Mouse (Mus musculus): ENCODE results near the gene Sytl3. TPM values are rescaled to one million over a fixed set of nuclear protein-coding genes. Genes with fewer than 3 reads are reported as not detected.

Sytl3 gene
- polyA plus RNA-seq, 1 experiment from 2014 or later: 0.70 TPM

GRCm38 (mm10) chr17:6782033-6782526, 123.2 kb downstream of the Sytl3 start:
- H3K36me3 ChIP-seq (ENCODE audit: control insufficient read depth, insufficient read depth, low read length): no peaks in the 10 kb centered on the region
- ATAC-seq (ENCODE audit: low read depth) (no peak), DNase-seq (ENCODE audit: low spot score) (no peak)
- H3K4me3 ChIP-seq (ENCODE audit: low read depth, low read length): peak overlapping the region; percentile 84
- H3K27ac ChIP-seq (replicated peaks; ENCODE audit: low read depth, low read length): peak overlapping the region; percentile 58
- H3K9ac ChIP-seq (ENCODE audit: low read depth, low read length): peak overlapping the region; percentile 78
- H3K27me3 ChIP-seq (replicated peaks; ENCODE audit: control insufficient read depth, insufficient read depth, low read length): peaks cover 28% of the 10 kb centered on the region
- peak overlapping the region; percentile 92 for H3K4me2 ChIP-seq (ENCODE audit: low read depth, low read length)
- WGBS: under 1% methylated on average over 21 of the region's 21 CpGs
- H3K4me1 ChIP-seq (ENCODE audit: control insufficient read depth, insufficient read depth, low read length): peaks cover 9% of the 10 kb centered on the region
- H3K9me3 ChIP-seq (ENCODE audit: control insufficient read depth, low read length): no peaks in the 10 kb centered on the region

GRCm38 (mm10) chr17:6782611-6783005, 123.7 kb downstream of the Sytl3 start, which contains the start of gene Ezr:
TSS of gene Ezr (minus strand) at chr17:6782784.
- H3K9me3 ChIP-seq (ENCODE audit: control insufficient read depth, low read length): no peaks in the 10 kb centered on the region
- no peaks in the 10 kb centered on the region for H3K36me3 ChIP-seq (ENCODE audit: control insufficient read depth, insufficient read depth, low read length)
- H3K27me3 ChIP-seq (replicated peaks; ENCODE audit: control insufficient read depth, insufficient read depth, low read length): peaks cover 28% of the 10 kb centered on the region
- H3K9ac ChIP-seq (ENCODE audit: low read depth, low read length): peak within 1 kb of the TSS; percentile 78
- peak; percentile 95 for DNase-seq (ENCODE audit: low spot score)
- peak within 1 kb of the TSS; percentile 92 for H3K4me2 ChIP-seq (ENCODE audit: low read depth, low read length)
- under 1% methylated on average over 22 of the region's 52 CpGs for WGBS
- H3K4me1 ChIP-seq (ENCODE audit: control insufficient read depth, insufficient read depth, low read length): peaks cover 9% of the 10 kb centered on the region
- H3K4me3 ChIP-seq (ENCODE audit: low read depth, low read length): peak within 1 kb of the TSS; percentile 84
- ATAC-seq (ENCODE audit: low read depth): peak; percentile 84
- H3K27ac ChIP-seq (replicated peaks; ENCODE audit: low read depth, low read length): peak within 1 kb of the TSS; percentile 87

- H3K27ac ChIP-seq (replicated peaks; ENCODE audit: low read depth, low read length): peak overlapping the region; percentile 87
- peak overlapping the region; percentile 78 for H3K9ac ChIP-seq (ENCODE audit: low read depth, low read length)
- DNase-seq (ENCODE audit: low spot score) (peak; percentile 67), ATAC-seq (ENCODE audit: low read depth) (peak; percentile 54)
- H3K9me3 ChIP-seq (ENCODE audit: control insufficient read depth, low read length): no peaks in the 10 kb centered on the region
- peak overlapping the region; percentile 92 for H3K4me2 ChIP-seq (ENCODE audit: low read depth, low read length)
- no peaks in the 10 kb centered on the region for H3K36me3 ChIP-seq (ENCODE audit: control insufficient read depth, insufficient read depth, low read length)
- H3K4me1 ChIP-seq (ENCODE audit: control insufficient read depth, insufficient read depth, low read length): peaks cover 6% of the 10 kb centered on the region
- WGBS: 0% methylated on average over 22 of the region's 58 CpGs
- peaks cover 28% of the 10 kb centered on the region for H3K27me3 ChIP-seq (replicated peaks; ENCODE audit: control insufficient read depth, insufficient read depth, low read length)
- H3K4me3 ChIP-seq (ENCODE audit: low read depth, low read length): peak overlapping the region; percentile 84
These were observed 124.2 kb downstream of the Sytl3 start for GRCm38 (mm10) chr17:6783006-6783661.

DNA sequence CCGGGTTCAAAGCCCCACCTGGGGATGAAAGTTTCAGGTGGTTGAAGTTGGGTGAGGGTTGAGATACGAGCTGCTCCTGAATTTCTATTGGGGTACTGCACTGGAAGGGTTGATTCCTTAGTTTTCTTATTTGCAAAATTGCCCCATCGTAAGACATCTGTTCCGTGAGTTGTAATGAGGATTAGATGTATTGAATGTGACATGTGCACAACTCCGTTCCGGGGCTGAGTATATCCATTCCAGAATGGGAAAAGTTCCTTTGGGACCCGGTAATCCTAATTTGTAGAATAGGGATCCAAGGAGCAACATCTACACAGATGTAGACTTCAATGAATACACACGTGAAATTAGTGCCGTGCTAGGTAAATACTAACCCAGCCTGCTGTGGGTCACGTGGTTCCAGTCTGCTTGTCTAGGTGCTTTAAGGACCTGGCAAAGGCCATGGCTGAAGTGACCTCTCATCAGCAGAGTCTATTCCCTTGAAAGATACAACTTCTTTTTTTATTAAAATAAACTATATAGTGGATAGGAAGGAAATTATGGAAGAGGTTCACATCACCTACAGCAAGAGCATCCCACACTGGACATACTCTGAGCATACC, 125.0 kb downstream of the Sytl3 start:
- peak overlapping the region; percentile 84 for H3K4me3 ChIP-seq (ENCODE audit: low read depth, low read length)
- H3K9ac ChIP-seq (ENCODE audit: low read depth, low read length): no peak overlapping the region
- no peak for ATAC-seq (ENCODE audit: low read depth)

DNA sequence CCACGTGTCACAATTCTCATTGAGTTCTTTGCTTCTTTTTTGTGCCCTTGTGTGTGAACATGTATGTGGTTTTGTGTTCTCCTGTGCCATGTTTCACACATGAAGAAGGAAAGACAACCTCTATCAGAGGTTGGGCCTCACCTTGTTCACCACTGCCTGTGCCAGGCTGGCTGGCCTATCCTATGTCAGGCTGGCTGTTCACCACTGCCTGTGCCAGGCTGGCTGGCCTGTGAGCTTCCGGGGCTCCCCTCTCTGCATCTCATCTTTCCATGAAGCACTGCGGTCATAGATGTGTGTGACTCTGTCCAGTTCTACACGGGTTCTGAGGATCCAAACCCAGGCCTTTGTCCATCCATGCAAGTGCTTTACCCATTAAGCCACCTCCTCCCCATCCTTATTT, 128.3 kb downstream of the Sytl3 start:
- ATAC-seq (ENCODE audit: low read depth): no peak
- DNase-seq (ENCODE audit: low spot score): no peak
- Histone ChIP-seq H3K9ac (ENCODE audit: low read depth, low read length) (no peak overlapping the region), H3K9me3 (ENCODE audit: control insufficient read depth, low read length) (no peaks in the 10 kb centered on the region), H3K4me3 (ENCODE audit: low read depth, low read length) (no peak overlapping the region), H3K36me3 (ENCODE audit: control insufficient read depth, insufficient read depth, low read length) (no peaks in the 10 kb centered on the region), H3K27ac (replicated peaks; ENCODE audit: low read depth, low read length) (no peak overlapping the region), H3K4me1 (ENCODE audit: control insufficient read depth, insufficient read depth, low read length) (no peaks in the 10 kb centered on the region), H3K27me3 (replicated peaks; ENCODE audit: control insufficient read depth, insufficient read depth, low read length) (0 out of 2 replicates have a peak, but pooled peaks cover 6% of the 10 kb centered on the region), H3K4me2 (ENCODE audit: low read depth, low read length) (no peak overlapping the region)
- WGBS: 88% methylated on average over 4 of the region's 4 CpGs

More for the DNA sequence above, 125.0 kb downstream of the Sytl3 start:
- Histone ChIP-seq H3K27me3 (replicated peaks; ENCODE audit: control insufficient read depth, insufficient read depth, low read length) (peaks cover 28% of the 10 kb centered on the region), H3K36me3 (ENCODE audit: control insufficient read depth, insufficient read depth, low read length) (no peaks in the 10 kb centered on the region), H3K4me2 (ENCODE audit: low read depth, low read length) (peak overlapping the region; percentile 92), H3K9me3 (ENCODE audit: control insufficient read depth, low read length) (no peaks in the 10 kb centered on the region), H3K4me1 (ENCODE audit: control insufficient read depth, insufficient read depth, low read length) (peaks cover 6% of the 10 kb centered on the region), H3K27ac (replicated peaks; ENCODE audit: low read depth, low read length) (no peak overlapping the region)
- DNase-seq (ENCODE audit: low spot score): no peak
- WGBS: 38% methylated on average over 10 of the region's 10 CpGs

Other genes starting within 250 kb of the Sytl3 start
- gene Dynlt1b, start 229.0 kb upstream of the Sytl3 start, polyA plus RNA-seq (2014; fragmentation: Nextera tagmentation; extraction: Ambion mirVana): 563 and 584 TPM in 2 replicates
- gene Dynlt1c, start 57.4 kb upstream of the Sytl3 start, polyA plus RNA-seq (2014; fragmentation: Nextera tagmentation; extraction: Ambion mirVana): 24.1 and 25.6 TPM in 2 replicates
- gene Dynlt1f, start 3.2 kb upstream of the Sytl3 start, polyA plus RNA-seq (2014; fragmentation: Nextera tagmentation; extraction: Ambion mirVana): 254 and 264 TPM in 2 replicates
- 57.8 and 59.1 TPM in 2 replicates for gene Ezr, start 123.7 kb downstream of the Sytl3 start, polyA plus RNA-seq (2014; fragmentation: Nextera tagmentation; extraction: Ambion mirVana)